In genomic region chr8:112092831-112093230, GRCm38 (mm10) we compare ENCODE assay signal across 25 mouse cellular contexts.
DNase-seq lines count a peak whose midpoint lies in the region; ATAC-seq lines count a peak whose summit lies in the region.
"Had no signal": no experiment of that assay in that cellular context is flagged by ENCODE, and none has a peak within 500 bp of the region (broad histone marks: within the 10 kb centered on the region; RNA-seq: fewer than 3 reads in every experiment).

No protein-coding gene starts in this region.

- no peaks in the 10 kb centered on the region for H3K9me3 ChIP-seq in hindbrain, embryonic 10.5 days
- no peaks in the 10 kb centered on the region for H3K9me3 ChIP-seq in hindbrain, embryonic 11.5 days (ENCODE audit: control insufficient read depth, low read length)
- H3K9me3 ChIP-seq: embryonic facial prominence, embryonic 12.5 days; embryonic facial prominence, embryonic 15.5 days; forebrain, embryonic 13.5 days; heart, embryonic 13.5 days; hindbrain, embryonic 13.5 days; intestine, embryonic 15.5 days had no signal

- no peaks in the 10 kb centered on the region for H3K27me3 ChIP-seq in hindbrain, embryonic 10.5 days (ENCODE audit: insufficient read depth, poor library complexity, severe bottlenecking)
- no peaks in the 10 kb centered on the region for H3K27me3 ChIP-seq in hindbrain, embryonic 11.5 days (ENCODE audit: control insufficient read depth, insufficient read depth, low read length)
- H3K27me3 ChIP-seq: embryonic facial prominence, embryonic 12.5 days; embryonic facial prominence, embryonic 15.5 days; forebrain, embryonic 13.5 days; heart, embryonic 13.5 days; hindbrain, embryonic 13.5 days; intestine, embryonic 15.5 days had no signal

- no peak overlapping the region for H3K4me2 ChIP-seq in hindbrain, embryonic 11.5 days (replicated peaks; ENCODE audit: low read depth, low read length)
- H3K4me2 ChIP-seq: embryonic facial prominence, embryonic 12.5 days; embryonic facial prominence, embryonic 15.5 days; forebrain, embryonic 13.5 days; heart, embryonic 13.5 days; hindbrain, embryonic 13.5 days; intestine, embryonic 15.5 days had no signal

- WGBS in hindbrain, embryonic 10.5 days, result 26% methylated on average over 3 of the region's 3 CpGs
- 25% methylated on average over 3 of the region's 3 CpGs for WGBS in hindbrain, embryonic 11.5 days

- H3K36me3 ChIP-seq in hindbrain, embryonic 10.5 days, result no peaks in the 10 kb centered on the region
- H3K36me3 ChIP-seq in hindbrain, embryonic 11.5 days (ENCODE audit: control insufficient read depth, insufficient read depth, low read length), result no peaks in the 10 kb centered on the region
- H3K36me3 ChIP-seq: embryonic facial prominence, embryonic 12.5 days; embryonic facial prominence, embryonic 15.5 days; heart, embryonic 13.5 days; hindbrain, embryonic 13.5 days; intestine, embryonic 15.5 days had no signal

- H3K9ac ChIP-seq in hindbrain, embryonic 11.5 days (ENCODE audit: low read depth, low read length), result no peak overlapping the region
- H3K9ac ChIP-seq: embryonic facial prominence, embryonic 12.5 days; embryonic facial prominence, embryonic 15.5 days; forebrain, embryonic 13.5 days; heart, embryonic 13.5 days; hindbrain, embryonic 13.5 days; intestine, embryonic 15.5 days had no signal

- H3K4me1 ChIP-seq in hindbrain, embryonic 10.5 days (replicated peaks), result peaks cover 16% of the 10 kb centered on the region
- no peaks in the 10 kb centered on the region; the same call in 1 of the 2 replicates for H3K4me1 ChIP-seq in hindbrain, embryonic 11.5 days (replicated peaks; ENCODE audit: control insufficient read depth, insufficient read depth, low read length)
- H3K4me1 ChIP-seq: embryonic facial prominence, embryonic 12.5 days; embryonic facial prominence, embryonic 15.5 days; forebrain, embryonic 13.5 days; heart, embryonic 13.5 days; hindbrain, embryonic 13.5 days; intestine, embryonic 15.5 days had no signal

- no peak for ATAC-seq in hindbrain, embryonic 11.5 days (ENCODE audit: low FRiP score)
- ATAC-seq: forebrain, embryonic 13.5 days; forebrain, embryonic 16.5 days; hindbrain, embryonic 16.5 days; intestine, embryonic 15.5 days had no signal

- 0 out of 2 replicates have a peak overlapping the region, but pooled peaks have one; percentile 25 for H3K27ac ChIP-seq in hindbrain, embryonic 10.5 days
- H3K27ac ChIP-seq in hindbrain, embryonic 11.5 days (ENCODE audit: low read depth, low read length), result no peak overlapping the region
- H3K27ac ChIP-seq: embryonic facial prominence, embryonic 12.5 days; embryonic facial prominence, embryonic 15.5 days; forebrain, embryonic 13.5 days; gastrocnemius, adult 2 months; heart, embryonic 13.5 days; hindbrain, embryonic 13.5 days; intestine, embryonic 15.5 days had no signal

- DNase-seq in embryo, embryonic 10.5 days (ENCODE audit: low spot score), result peak; percentile 46
- no peak for DNase-seq in embryo, embryonic 11 days
- DNase-seq in hindbrain, embryonic 10.5 days (ENCODE audit: low spot score), result no peak
- no peak for DNase-seq in hindbrain, embryonic 11.5 days (ENCODE audit: low spot score)
- DNase-seq in ES-CJ7 (ENCODE audit: low read depth, low spot score), result peak; percentile 80
- peak; percentile 62 for DNase-seq in ZHBTc4 (ENCODE audit: low read depth, low spot score)
- DNase-seq in frontal cortex, postnatal 36 days (ENCODE audit: low spot score in 2 of 2), result no peak
- DNase-seq: adrenal gland, adult 2 months; adrenal gland, postnatal 14 days; B cell, adult 2 months; cerebellum, adult 11-12 months; cerebellum, adult 8-10 months; gastrocnemius, adult 2 months; gastrocnemius, postnatal 14 days; heart, adult 18-20 months; kidney, adult 11 months; kidney, adult 8-10 months had no signal

- H3K4me3 ChIP-seq in hindbrain, embryonic 10.5 days, result no peak overlapping the region
- no peak overlapping the region for H3K4me3 ChIP-seq in hindbrain, embryonic 11.5 days (ENCODE audit: low read depth, low read length)
- H3K4me3 ChIP-seq: embryonic facial prominence, embryonic 12.5 days; embryonic facial prominence, embryonic 15.5 days; forebrain, embryonic 13.5 days; gastrocnemius, adult 2 months; heart, embryonic 13.5 days; hindbrain, embryonic 13.5 days; intestine, embryonic 15.5 days had no signal

Comparison
In these comparisons a context has a peak if more than half of its experiments do, and no peak if none do; other contexts are left out.
1. DNase-seq: peak in embryo, embryonic 10.5 days (single experiment), ES-CJ7 (single experiment) and ZHBTc4 (single experiment); none in embryo, embryonic 11 days (single experiment), hindbrain, embryonic 10.5 days (single experiment), hindbrain, embryonic 11.5 days (single experiment) and frontal cortex, postnatal 36 days (0 of 2).